Mouse (Mus musculus): ENCODE measurements at regions not wholly inside any gene's neighbourhood (a gene's known extent, or its start where the extent isn't known, plus 50 kb on each side); places are given as distances from the start of the nearest gene placed in this dataset.
A peak's percentile ranks its signal among the peaks of the same experiment; 100 is the strongest.

DNA sequence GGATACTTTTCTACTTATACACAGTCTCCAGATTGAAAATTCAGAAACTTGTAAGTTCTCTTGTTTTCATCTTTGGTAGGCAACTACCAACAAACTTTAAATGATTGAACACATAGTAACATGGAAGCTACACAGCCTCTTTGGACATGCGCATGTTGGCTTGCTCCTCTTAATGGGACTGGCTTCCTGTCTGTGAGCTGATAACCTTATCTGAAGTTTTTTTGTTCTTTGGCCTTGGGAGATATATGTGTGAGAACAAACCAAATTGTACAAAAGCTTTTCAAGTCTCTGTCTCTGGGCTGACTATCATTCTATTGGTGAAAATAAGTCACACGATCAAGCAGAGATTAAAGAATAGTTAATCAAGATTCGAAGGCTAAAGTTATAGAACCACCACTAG lies 70.1 kb upstream of the Tmx4 start:
- Histone ChIP-seq H3K27ac (ENCODE audit: control insufficient read depth, low read depth, low read length) (no peak overlapping the region), H3K27me3 (ENCODE audit: control insufficient read depth in 1 of 2, insufficient read depth in 2 of 2, low read length in 2 of 2) (no peaks in the 10 kb centered on the region), H3K36me3 (ENCODE audit: control insufficient read depth in 1 of 2, insufficient read depth in 2 of 2, low read length in 2 of 2) (peaks cover 0 to 9% of the 10 kb centered on the region in 2 experiments; a peak in 2 of 4 replicates), H3K9me3 (replicated peaks; ENCODE audit: insufficient read depth, low read length) (no peaks in the 10 kb centered on the region), H3K4me1 (ENCODE audit: control insufficient read depth in 1 of 2, insufficient read depth in 2 of 2, low read length in 2 of 2) (peaks cover 0 to 9% of the 10 kb centered on the region in 2 experiments; a peak in 2 of 4 replicates), H3K4me3 (ENCODE audit: control insufficient read depth in 1 of 2, insufficient read depth in 1 of 2, low read depth in 2 of 2, low read length in 2 of 2) (no peak overlapping the region), H3K9ac (ENCODE audit: control insufficient read depth, low read depth, low read length, poor library complexity, severe bottlenecking) (no peak overlapping the region), H3K79me2 (ENCODE audit: control insufficient read depth, insufficient read depth, low read length, poor library complexity) (no peaks in the 10 kb centered on the region)
- TF ChIP-seq GATA1 (IDR thresholded peaks at IDR 0.05; ENCODE audit: low read depth, low read length) (peak; percentile 75), ETS1 (IDR thresholded peaks at IDR 0.05; ENCODE audit: low read depth, low read length) (peak; percentile 49; the same call in 1 of the 2 replicates), MAZ (IDR thresholded peaks at IDR 0.05; ENCODE audit: low read depth, low read length) (no peak), POLR2AphosphoS5 (IDR thresholded peaks at IDR 0.05; ENCODE audit: borderline replicate concordance, low read depth, low read length) (no peak), ZNF384 (IDR thresholded peaks at IDR 0.05; ENCODE audit: low read depth, low read length) (peak; percentile 63), TBP (IDR thresholded peaks at IDR 0.05; ENCODE audit: low read depth, low read length) (no peak), UBTF (IDR thresholded peaks at IDR 0.05; ENCODE audit: borderline replicate concordance, insufficient read depth, low read depth, low read length) (no peak), NRF1 (IDR thresholded peaks at IDR 0.05; ENCODE audit: insufficient read depth, low read depth, low read length, poor library complexity, severe bottlenecking) (peak; percentile 64; the same call in 1 of the 2 replicates), ZMIZ1 (IDR thresholded peaks at IDR 0.05; ENCODE audit: low read depth, low read length) (no peak), GABPA (IDR thresholded peaks at IDR 0.05; ENCODE audit: low read depth, low read length) (no peak), MYB (IDR thresholded peaks at IDR 0.05; ENCODE audit: low read depth, low read length) (no peak), TAL1 (IDR thresholded peaks at IDR 0.05; ENCODE audit: low read length) (no peak), USF1 (IDR thresholded peaks at IDR 0.05; ENCODE audit: low read depth, low read length) (0 out of 2 replicates have a peak, but pooled peaks have one; percentile 18), EP300 (IDR thresholded peaks at IDR 0.05; ENCODE audit: low read depth in 1 of 2, low read length in 2 of 2) (peak; percentile 47 to 72; a peak in 3 of 4 replicates), CHD1 (IDR thresholded peaks at IDR 0.05; ENCODE audit: low read depth, low read length) (no peak), RCOR1 (IDR thresholded peaks at IDR 0.05; ENCODE audit: low read depth, low read length) (peak; percentile 20; the same call in 1 of the 2 replicates), E2F4 (IDR thresholded peaks at IDR 0.05; ENCODE audit: borderline replicate concordance, low read depth, low read length) (no peak), TCF12 (IDR thresholded peaks at IDR 0.05; ENCODE audit: low read depth, low read length) (peak; percentile 80; the same call in 1 of the 2 replicates), MAX (IDR thresholded peaks at IDR 0.05; ENCODE audit: low read length) (no peak), ZC3H11A (IDR thresholded peaks at IDR 0.05; ENCODE audit: low read depth, low read length) (no peak), HCFC1 (IDR thresholded peaks at IDR 0.05; ENCODE audit: low read depth, low read length) (no peak), KAT2A (conservative IDR thresholded peaks at IDR 0.05; ENCODE audit: low read depth, low read length) (no peak)
- peak; percentile 11 for DNase-seq (ENCODE audit: low read depth, low spot score)
